Mouse (Mus musculus) liver, postnatal 0 days (tissue): ENCODE measurements around the gene Ndel1.

ENCODE experiments used
- CTCF ChIP-seq: sonication (generic); IDR thresholded peaks from 2 replicates; pipeline ENCODE4 v1.5.1; 2016; ENCODE audit warnings: antibody characterized with exemption, low read depth
- EP300 ChIP-seq: IDR thresholded peaks from 2 replicates; pipeline ENCODE4 v1.6.1; 2016; ENCODE audit warnings: antibody characterized with exemption, low read depth, mild to moderate bottlenecking

GRCm38 (mm10) chr11:68903775-68904174, 32.1 kb upstream of the Ndel1 start:
- TF ChIP-seq CTCF (no peak), EP300 (no peak)
